9 mouse cellular contexts compared by ENCODE assay signal in the genomic region with DNA sequence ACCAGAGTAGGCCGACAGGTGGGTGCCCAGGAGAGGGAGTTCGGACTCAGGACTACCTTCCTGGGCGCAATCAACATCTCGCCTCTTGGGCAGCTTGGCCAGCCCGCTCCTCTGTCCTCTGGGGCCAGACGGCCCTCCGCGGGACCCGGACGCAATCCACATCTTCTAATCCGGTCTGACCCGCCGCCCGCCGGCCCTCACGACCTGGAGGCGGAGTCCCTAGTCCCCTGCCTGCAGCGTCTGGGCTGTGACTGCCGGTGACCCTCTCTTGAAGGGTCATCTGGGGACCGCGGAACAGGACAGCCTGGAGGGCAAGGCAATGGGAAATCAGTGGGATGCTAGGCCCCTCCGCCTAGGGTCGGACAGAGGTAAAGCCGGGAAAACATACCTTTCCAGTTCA. TPM values are rescaled to one million over a fixed set of nuclear protein-coding genes. Genes with fewer than 3 reads are reported as not detected.
DNase-seq lines count a peak whose midpoint lies in the region; ATAC-seq and TF ChIP-seq lines count a peak whose summit lies in the region.
"Had no signal": no experiment of that assay in that cellular context is flagged by ENCODE, and none has a peak within 500 bp of the region (broad histone marks: within the 10 kb centered on the region; RNA-seq: fewer than 3 reads in every experiment).

No protein-coding gene starts in this region.

- no peaks in the 10 kb centered on the region for H3K9me3 ChIP-seq in midbrain, embryonic 11.5 days (ENCODE audit: control insufficient read depth, low read length)
- no peaks in the 10 kb centered on the region for H3K9me3 ChIP-seq in midbrain, embryonic 14.5 days (ENCODE audit: control insufficient read depth, low read length)
- no peaks in the 10 kb centered on the region for H3K9me3 ChIP-seq in intestine, embryonic 15.5 days
- H3K9me3 ChIP-seq: neural tube, embryonic 12.5 days had no signal

- no peak for TF ChIP-seq CTCF in gastrocnemius, adult 2 months (IDR thresholded peaks at IDR 0.05)

- intact Hi-C loops in gastrocnemius, adult 2 months (cut with DNase I), result no loop called here

- H3K27ac ChIP-seq in gastrocnemius, adult 2 months, result peak overlapping the region; percentile 64
- H3K27ac ChIP-seq in midbrain, embryonic 11.5 days (ENCODE audit: low read depth, low read length), result no peak overlapping the region
- H3K27ac ChIP-seq in midbrain, embryonic 14.5 days (replicated peaks; ENCODE audit: low read depth, low read length), result no peak overlapping the region
- H3K27ac ChIP-seq in intestine, embryonic 15.5 days, result no peak overlapping the region
- H3K27ac ChIP-seq: neural tube, embryonic 12.5 days had no signal

- no peak overlapping the region for H3K9ac ChIP-seq in midbrain, embryonic 11.5 days (ENCODE audit: low read length)
- H3K9ac ChIP-seq in midbrain, embryonic 14.5 days (replicated peaks; ENCODE audit: low read length), result no peak overlapping the region
- no peak overlapping the region for H3K9ac ChIP-seq in intestine, embryonic 15.5 days

- H3K36me3 ChIP-seq in midbrain, embryonic 11.5 days (ENCODE audit: control insufficient read depth, insufficient read depth, low read length), result no peaks in the 10 kb centered on the region
- no peaks in the 10 kb centered on the region for H3K36me3 ChIP-seq in midbrain, embryonic 14.5 days (ENCODE audit: control insufficient read depth, insufficient read depth, low read length)
- no peaks in the 10 kb centered on the region for H3K36me3 ChIP-seq in intestine, embryonic 15.5 days
- H3K36me3 ChIP-seq: neural tube, embryonic 12.5 days had no signal

- peak overlapping the region; percentile 45 for H3K4me3 ChIP-seq in gastrocnemius, adult 2 months
- H3K4me3 ChIP-seq in midbrain, embryonic 11.5 days (ENCODE audit: low read depth, low read length), result no peak overlapping the region
- no peak overlapping the region for H3K4me3 ChIP-seq in midbrain, embryonic 14.5 days (replicated peaks; ENCODE audit: low read depth, low read length)
- no peak overlapping the region for H3K4me3 ChIP-seq in intestine, embryonic 15.5 days (replicated peaks)

- H3K27me3 ChIP-seq in midbrain, embryonic 11.5 days (ENCODE audit: control insufficient read depth, insufficient read depth, low read length), result peaks cover 30% of the 10 kb centered on the region
- peaks cover 36% of the 10 kb centered on the region for H3K27me3 ChIP-seq in midbrain, embryonic 14.5 days (ENCODE audit: control insufficient read depth, insufficient read depth, low read length)
- H3K27me3 ChIP-seq in intestine, embryonic 15.5 days (replicated peaks), result peaks cover 42% of the 10 kb centered on the region

- ATAC-seq in midbrain, embryonic 11.5 days (ENCODE audit: low FRiP score), result 0 out of 2 replicates have a peak, but pooled peaks have one; percentile 43
- no peak for ATAC-seq in midbrain, embryonic 14.5 days (ENCODE audit: low FRiP score, low TSS enrichment)
- no peak for ATAC-seq in intestine, embryonic 15.5 days
- no peak for ATAC-seq in megakaryocyte progenitor cell, adult 5-6 weeks (replicated peaks; ENCODE audit: poor library complexity)
- no peak for ATAC-seq in granulocyte monocyte progenitor cell, adult 5-6 weeks (replicated peaks; ENCODE audit: poor library complexity, severe bottlenecking)

- no peak for DNase-seq in gastrocnemius, adult 2 months
- DNase-seq in gastrocnemius, adult 8-10 months (ENCODE audit: low spot score in 2 of 2), result no peak
- DNase-seq in midbrain, embryonic 11.5 days (ENCODE audit: low spot score, missing footprints), result peak; percentile 88
- DNase-seq in midbrain, embryonic 14.5 days, result no peak
- DNase-seq in retina, postnatal 1 day, result peak; percentile 34

- peaks cover 9% of the 10 kb centered on the region; the same call in 1 of the 2 replicates for H3K4me1 ChIP-seq in midbrain, embryonic 11.5 days (ENCODE audit: control insufficient read depth, insufficient read depth, low read length)
- H3K4me1 ChIP-seq in midbrain, embryonic 14.5 days (ENCODE audit: control insufficient read depth, insufficient read depth, low read length), result peaks cover 7% of the 10 kb centered on the region; the same call in 1 of the 2 replicates
- H3K4me1 ChIP-seq in intestine, embryonic 15.5 days (replicated peaks), result peaks cover 13% of the 10 kb centered on the region

- 2% methylated on average over 24 of the region's 24 CpGs for WGBS in midbrain, embryonic 11.5 days
- WGBS in midbrain, embryonic 14.5 days, result 5% methylated on average over 24 of the region's 24 CpGs
- WGBS in intestine, embryonic 15.5 days, result 11% methylated on average over 24 of the region's 24 CpGs

- no peak overlapping the region for H3K4me2 ChIP-seq in midbrain, embryonic 11.5 days
- H3K4me2 ChIP-seq in midbrain, embryonic 14.5 days (ENCODE audit: low read length), result no peak overlapping the region
- 0 out of 2 replicates have a peak overlapping the region, but pooled peaks have one; percentile 89 for H3K4me2 ChIP-seq in intestine, embryonic 15.5 days (replicated peaks)

RNA-seq across cellular contexts. Expression of gene Nodal, which starts 1.4 kb away (rescaled TPM):
- under 1 TPM in 1 of 2 experiments, not detected in 1; 0.15 TPM for total RNA-seq in gastrocnemius, adult 2 months (2021)
- under 1 TPM in 3 of 4 experiments, not detected in 1; 0.12 to 0.24 (median 0.13) TPM for total RNA-seq in gastrocnemius, adult 8-10 months (2022)
- polyA plus RNA-seq in midbrain, embryonic 11.5 days (2014; fragmentation: Nextera tagmentation; extraction: Ambion mirVana), result 0.10 TPM in 1 of 2 replicates, not detected in the other
- polyA plus RNA-seq in midbrain, embryonic 14.5 days (2014; fragmentation: Nextera tagmentation; extraction: Ambion mirVana), result not detected in 2 replicates
- polyA plus RNA-seq in intestine, embryonic 15.5 days (2015; fragmentation: Nextera tagmentation; extraction: Ambion mirVana), result 0.09 and 0.20 TPM in 2 replicates
- not detected in 2 replicates for total RNA-seq in megakaryocyte progenitor cell, adult 5-6 weeks (2015)
- not detected in 2 replicates for total RNA-seq in megakaryocyte progenitor cell, adult 5-6 weeks (2017)
- not detected in 2 replicates for total RNA-seq in granulocyte monocyte progenitor cell, adult 5-6 weeks (2014; fragmentation: Nextera tagmentation)
- total RNA-seq in granulocyte monocyte progenitor cell, adult 5-6 weeks (2017), result not detected in 2 replicates
- polyA plus RNA-seq: neural tube, embryonic 12.5 days had no signal

RNA-seq across cellular contexts. Expression of gene Eif4ebp2, which starts 33.3 kb away (rescaled TPM):
- total RNA-seq in gastrocnemius, adult 2 months (2021), result 100 to 1,000 TPM; 117 to 161 TPM
- total RNA-seq in gastrocnemius, adult 8-10 months (2022), result 100 to 1,000 TPM; 154 to 242 (median 183) TPM
- polyA plus RNA-seq in midbrain, embryonic 11.5 days (2014; fragmentation: Nextera tagmentation; extraction: Ambion mirVana), result 30.4 and 32.6 TPM in 2 replicates
- 46.8 and 53.7 TPM in 2 replicates for polyA plus RNA-seq in midbrain, embryonic 14.5 days (2014; fragmentation: Nextera tagmentation; extraction: Ambion mirVana)
- polyA plus RNA-seq in intestine, embryonic 15.5 days (2015; fragmentation: Nextera tagmentation; extraction: Ambion mirVana), result 74.4 and 80.6 TPM in 2 replicates
- total RNA-seq in megakaryocyte progenitor cell, adult 5-6 weeks (2015), result 154 TPM in 2 replicates
- 11.2 and 12.1 TPM in 2 replicates for total RNA-seq in megakaryocyte progenitor cell, adult 5-6 weeks (2017)
- total RNA-seq in granulocyte monocyte progenitor cell, adult 5-6 weeks (2014; fragmentation: Nextera tagmentation), result 175 and 185 TPM in 2 replicates
- 11.8 and 14.0 TPM in 2 replicates for total RNA-seq in granulocyte monocyte progenitor cell, adult 5-6 weeks (2017)

RNA-seq across cellular contexts. Expression of gene Pald1, which starts 35.8 kb away (rescaled TPM):
- total RNA-seq in gastrocnemius, adult 2 months (2021), result 1 to 10 TPM; 4.0 to 7.2 TPM
- 1 to 10 TPM; 2.7 to 5.7 (median 4.5) TPM for total RNA-seq in gastrocnemius, adult 8-10 months (2022)
- polyA plus RNA-seq in midbrain, embryonic 11.5 days (2014; fragmentation: Nextera tagmentation; extraction: Ambion mirVana), result 15.3 and 17.3 TPM in 2 replicates
- polyA plus RNA-seq in midbrain, embryonic 14.5 days (2014; fragmentation: Nextera tagmentation; extraction: Ambion mirVana), result 16.5 and 18.7 TPM in 2 replicates
- 14.5 and 16.3 TPM in 2 replicates for polyA plus RNA-seq in intestine, embryonic 15.5 days (2015; fragmentation: Nextera tagmentation; extraction: Ambion mirVana)
- not detected in 2 replicates for total RNA-seq in megakaryocyte progenitor cell, adult 5-6 weeks (2015)
- not detected in 2 replicates for total RNA-seq in megakaryocyte progenitor cell, adult 5-6 weeks (2017)
- total RNA-seq in granulocyte monocyte progenitor cell, adult 5-6 weeks (2014; fragmentation: Nextera tagmentation), result not detected in 2 replicates
- not detected in 2 replicates for total RNA-seq in granulocyte monocyte progenitor cell, adult 5-6 weeks (2017)

RNA-seq across cellular contexts. Expression of gene Lrrc20, which starts 56.5 kb away (rescaled TPM):
- 100 to 1,000 TPM; 133 to 164 TPM for total RNA-seq in gastrocnemius, adult 2 months (2021)
- total RNA-seq in gastrocnemius, adult 8-10 months (2022), result 100 to 1,000 TPM; 151 to 195 (median 168) TPM
- 9.8 and 11.3 TPM in 2 replicates for polyA plus RNA-seq in midbrain, embryonic 11.5 days (2014; fragmentation: Nextera tagmentation; extraction: Ambion mirVana)
- 15.0 and 17.6 TPM in 2 replicates for polyA plus RNA-seq in midbrain, embryonic 14.5 days (2014; fragmentation: Nextera tagmentation; extraction: Ambion mirVana)
- polyA plus RNA-seq in intestine, embryonic 15.5 days (2015; fragmentation: Nextera tagmentation; extraction: Ambion mirVana), result 5.6 and 5.9 TPM in 2 replicates
- total RNA-seq in megakaryocyte progenitor cell, adult 5-6 weeks (2015), result 5.6 and 6.1 TPM in 2 replicates
- total RNA-seq in megakaryocyte progenitor cell, adult 5-6 weeks (2017), result 6.0 and 7.4 TPM in 2 replicates
- 6.6 and 11.5 TPM in 2 replicates for total RNA-seq in granulocyte monocyte progenitor cell, adult 5-6 weeks (2014; fragmentation: Nextera tagmentation)
- 4.8 and 5.6 TPM in 2 replicates for total RNA-seq in granulocyte monocyte progenitor cell, adult 5-6 weeks (2017)

Comparison
In these comparisons a context has a peak if more than half of its experiments do, and no peak if none do; other contexts are left out.
1. DNase-seq: peak in midbrain, embryonic 11.5 days (single experiment) and retina, postnatal 1 day (single experiment); none in gastrocnemius, adult 2 months (single experiment), gastrocnemius, adult 8-10 months (0 of 2) and midbrain, embryonic 14.5 days (single experiment).